Mouse (Mus musculus) frontal cortex, postnatal 14 days (tissue): ENCODE results near the gene Arhgef3.
A peak's percentile ranks its signal among the peaks of the same experiment; 100 is the strongest.

Experiments used
- DNase-seq, 2 experiments: peaks; one replicate each; pipeline ENCODE4 v3.0.0; 2022; ENCODE audit warnings: low spot score in 2 of 2

Arhgef3 gene

DNA sequence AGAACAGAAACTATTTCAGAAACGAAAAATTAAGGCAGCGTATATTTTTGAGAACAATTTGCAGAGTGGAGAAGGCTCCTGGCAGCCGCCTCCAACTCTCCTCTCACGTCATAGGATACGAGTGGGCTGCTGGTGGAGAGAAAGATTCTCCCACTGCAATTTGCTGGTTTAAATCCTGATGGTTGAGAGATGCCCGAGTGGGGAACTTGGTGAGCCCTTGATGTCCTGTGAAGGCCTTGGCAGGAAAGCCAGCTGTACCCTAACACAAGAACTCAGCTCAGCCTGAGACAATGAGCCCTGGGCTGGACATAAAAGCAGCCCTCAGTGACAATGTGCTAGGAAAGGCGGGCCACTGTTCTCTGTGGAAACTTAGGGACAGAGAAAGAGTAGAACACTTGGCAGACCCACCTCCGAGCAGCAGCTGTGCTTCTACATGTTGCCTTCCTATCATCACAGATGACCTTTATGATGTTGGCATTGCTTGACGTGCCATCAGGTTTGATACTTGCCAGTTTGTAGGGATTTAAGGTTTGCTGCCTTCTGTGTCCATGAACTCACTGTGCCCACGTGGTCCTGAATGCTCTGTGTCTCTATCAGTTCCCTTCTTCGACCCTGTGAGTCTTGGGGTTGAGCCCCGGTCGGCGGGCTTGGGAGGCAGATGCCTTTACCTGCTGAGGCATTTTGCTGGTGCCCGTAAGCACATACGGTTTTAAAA is 154.4 kb downstream of the Arhgef3 start:
- peak; percentile 14 to 46 for DNase-seq

DNA sequence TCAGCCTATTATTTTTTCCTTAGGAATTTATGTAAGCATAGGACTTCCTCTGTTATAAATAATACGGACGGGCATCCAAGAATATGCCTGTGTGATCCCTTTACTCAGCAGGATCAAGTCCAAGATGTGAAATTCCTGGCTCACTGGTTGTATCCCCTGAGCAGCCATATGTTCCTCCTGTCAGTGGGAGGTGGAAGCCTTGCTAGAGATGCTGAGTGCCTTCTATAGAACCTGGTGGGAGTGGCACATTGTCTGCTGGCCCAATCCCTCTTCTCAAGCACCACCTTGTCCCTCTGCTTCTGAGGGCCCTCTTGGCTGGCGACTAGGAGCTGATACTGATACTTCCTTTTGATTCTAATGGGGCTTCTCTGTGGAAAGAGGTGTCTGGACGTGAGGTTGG is 155.1 kb downstream of the Arhgef3 start:
- peak; percentile 41 to 55 for DNase-seq

DNA sequence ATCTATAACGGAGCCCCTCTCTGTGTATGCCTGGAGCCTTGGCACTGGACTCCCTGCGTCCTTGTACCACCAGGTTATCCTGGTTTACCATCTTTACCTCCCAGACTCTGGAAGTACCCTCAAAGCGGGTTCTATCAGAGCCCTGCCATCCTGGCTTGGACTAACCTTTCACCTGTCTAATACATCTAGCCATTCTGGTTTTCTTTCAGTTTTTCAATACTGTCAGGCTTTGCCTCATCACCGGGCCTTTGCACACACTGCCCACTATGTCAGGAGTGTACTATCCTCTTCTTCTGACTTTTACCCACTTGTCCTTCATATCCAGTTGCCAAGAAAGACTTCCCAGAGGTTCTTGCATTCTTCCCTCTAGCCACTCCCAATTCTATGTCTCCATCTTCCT is 155.8 kb downstream of the Arhgef3 start:
- DNase-seq, result no peak

DNA sequence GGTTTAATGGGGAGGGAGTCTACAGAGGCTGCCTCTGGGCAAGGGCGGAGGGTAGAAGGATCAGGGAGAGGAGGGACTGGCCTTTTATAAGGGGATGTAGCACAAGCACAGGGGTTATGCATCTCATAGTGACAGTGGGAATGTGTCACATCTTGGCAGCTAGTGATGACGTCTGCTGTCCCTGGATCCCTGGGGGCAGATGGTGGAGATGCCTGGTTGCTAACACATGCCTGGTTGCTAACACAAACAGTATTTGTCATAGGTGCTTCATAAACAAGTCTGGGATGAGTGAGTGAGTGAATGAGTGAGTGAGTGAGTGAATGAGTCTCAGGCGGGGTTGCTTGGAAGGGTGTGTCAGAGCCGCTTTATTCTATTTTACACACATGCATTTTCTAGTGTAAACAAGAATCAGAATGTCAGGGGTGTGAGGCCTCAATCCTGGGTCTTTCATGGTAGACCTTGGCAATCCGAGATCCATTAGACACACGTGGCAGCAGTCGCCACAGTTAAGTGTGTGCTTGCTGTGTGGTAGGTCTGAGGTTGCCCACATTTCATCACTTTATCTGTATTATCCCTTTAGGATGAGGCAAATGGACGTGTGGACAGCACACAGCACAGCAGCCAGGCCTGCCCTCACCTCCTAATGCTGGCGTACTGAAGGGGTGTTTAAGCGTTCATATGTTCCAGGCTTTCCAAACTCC is 156.8 kb downstream of the Arhgef3 start:
- DNase-seq, result no peak

DNA sequence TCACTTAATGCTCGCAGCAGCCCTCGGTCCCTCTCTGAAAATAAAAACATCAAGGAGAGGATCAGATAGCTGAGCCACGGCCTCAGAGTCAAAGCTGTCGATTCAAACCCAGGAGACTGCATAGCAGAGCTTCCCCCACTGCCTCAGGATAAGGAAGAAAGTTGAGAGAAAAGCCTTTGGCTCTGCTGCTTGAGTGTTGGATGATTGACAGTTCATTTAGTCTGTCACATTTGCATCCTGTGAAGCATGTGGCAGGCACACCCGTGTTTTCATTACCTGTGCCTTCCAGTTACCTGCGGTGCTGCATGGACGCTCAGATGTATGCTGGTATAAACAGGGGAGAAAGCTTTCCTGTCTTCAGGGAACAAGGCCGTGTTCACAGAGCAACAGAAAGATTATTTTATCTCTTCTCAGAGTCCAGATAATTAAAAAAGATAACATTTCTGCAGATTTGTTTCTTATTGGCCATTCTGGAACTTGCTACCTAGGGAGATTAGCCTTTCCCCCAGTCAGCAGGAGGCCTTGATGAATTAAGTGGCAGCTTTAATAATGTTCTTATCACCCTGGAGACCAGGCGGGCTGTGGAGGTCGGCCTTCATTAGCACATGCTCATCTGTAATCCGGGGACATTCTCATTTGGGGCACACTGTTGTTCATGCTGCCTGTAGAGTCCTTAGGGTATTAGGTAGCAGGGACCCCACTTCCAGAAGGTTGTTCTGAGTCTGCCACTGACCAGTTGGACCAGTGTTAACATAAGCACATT is 157.6 kb downstream of the Arhgef3 start:
- no peak for DNase-seq

DNA sequence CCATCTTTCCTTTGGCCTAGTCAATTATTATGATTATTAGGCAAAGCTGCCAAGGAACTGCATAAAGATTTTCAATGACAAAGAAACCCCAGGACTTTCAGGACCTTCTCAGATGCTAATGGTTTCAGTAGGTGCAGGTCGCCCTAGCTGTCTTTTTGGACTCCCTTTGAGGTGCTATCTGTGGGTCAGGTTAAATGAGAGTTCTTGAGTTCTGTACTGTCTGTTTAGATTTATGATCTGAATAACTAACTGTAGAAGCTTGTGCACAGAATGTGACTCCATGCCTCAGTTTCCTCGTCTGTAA is 158.1 kb downstream of the Arhgef3 start:
- DNase-seq, result no peak

DNA sequence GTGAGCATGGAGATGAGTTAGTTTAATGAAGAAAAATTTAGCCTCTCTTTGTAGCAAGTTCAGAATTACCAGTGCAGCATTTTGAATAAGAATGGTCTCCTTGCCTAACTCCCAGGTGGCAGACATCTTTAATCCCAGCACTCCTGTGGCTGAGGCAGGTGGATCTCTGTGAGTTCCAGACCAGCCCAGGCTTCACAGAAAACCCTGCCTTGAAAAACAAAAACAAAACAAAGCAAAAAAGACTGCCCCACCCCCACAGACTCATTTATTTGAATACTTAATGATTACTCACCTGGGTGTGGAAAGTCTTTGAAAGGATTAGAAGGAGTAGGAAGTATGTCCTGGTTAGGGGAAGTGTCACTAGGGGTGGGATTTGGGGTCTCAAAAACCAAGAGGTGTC is 158.5 kb downstream of the Arhgef3 start:
- no peak for DNase-seq

DNA sequence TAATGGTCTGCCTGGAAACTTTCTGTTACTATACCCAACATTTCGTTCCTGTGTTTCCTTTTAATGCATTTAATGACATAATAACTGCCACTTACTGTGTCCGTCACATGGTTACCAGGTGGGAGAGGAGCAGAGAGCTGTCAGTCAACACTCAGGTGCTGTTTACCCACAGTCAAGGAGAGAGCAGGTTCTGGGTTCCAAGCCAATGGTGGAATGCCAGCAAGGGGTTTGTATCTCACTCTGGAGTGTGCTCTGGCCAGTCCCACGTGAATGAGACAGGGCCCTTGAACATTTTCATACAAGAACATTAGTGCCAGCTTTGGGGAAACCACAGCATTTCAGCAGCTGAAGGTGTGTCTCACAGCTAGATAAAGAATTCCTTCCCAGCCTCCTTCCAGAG is 162.6 kb downstream of the Arhgef3 start:
- no peak for DNase-seq

DNA sequence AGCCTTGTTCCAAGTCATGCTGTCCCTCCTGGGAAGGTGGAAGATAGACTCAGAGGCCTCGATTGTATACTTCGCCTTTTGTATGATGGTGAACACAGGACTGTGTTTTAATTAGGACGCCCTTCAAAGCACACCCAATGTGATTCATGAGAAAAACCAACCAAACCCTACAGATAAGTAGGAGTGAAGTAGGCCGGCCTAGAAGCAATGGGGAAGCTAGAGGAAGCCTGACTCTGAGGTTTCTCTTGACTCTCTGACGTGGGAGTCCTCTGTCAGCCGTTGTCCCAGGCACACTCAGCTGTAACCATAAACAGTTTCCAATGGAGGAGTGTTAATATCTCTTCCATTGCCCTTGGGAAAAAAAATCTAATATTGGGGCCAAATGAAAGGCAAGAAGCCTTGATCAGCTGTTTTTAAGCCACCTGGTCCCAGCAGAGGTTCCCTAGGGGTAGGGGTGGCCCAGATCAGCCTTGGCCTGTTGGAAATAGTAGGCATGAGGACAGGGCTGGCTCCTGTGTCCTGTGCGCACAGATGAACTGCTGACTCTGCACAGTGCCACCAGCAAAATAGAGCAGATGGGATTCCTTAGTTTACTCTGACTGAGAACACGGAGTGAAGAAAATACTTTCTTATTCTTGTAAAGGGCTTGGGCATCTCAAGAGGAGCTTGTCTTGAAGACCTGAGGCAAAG is 165.6 kb downstream of the Arhgef3 start:
- DNase-seq, result no peak

DNA sequence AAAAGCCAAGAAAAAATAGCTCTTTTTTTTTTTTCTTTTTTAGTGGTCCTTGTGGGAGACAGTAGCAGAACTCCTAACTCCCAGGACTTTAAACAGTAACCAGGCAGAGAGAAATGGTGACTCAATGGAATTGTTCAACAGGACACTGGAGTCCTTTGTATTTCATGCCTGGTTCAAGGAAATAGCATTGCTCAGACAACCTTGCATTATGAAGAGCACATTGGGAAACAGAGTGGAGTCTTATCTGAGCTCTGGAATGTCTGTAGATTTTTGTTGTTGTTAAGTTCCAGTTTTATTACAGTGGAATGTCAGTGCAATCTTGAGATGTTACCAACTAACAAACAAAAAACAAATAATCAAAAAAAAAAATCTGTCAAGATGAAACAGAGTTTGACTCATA is 169.3 kb downstream of the Arhgef3 start:
- no peak for DNase-seq

DNA sequence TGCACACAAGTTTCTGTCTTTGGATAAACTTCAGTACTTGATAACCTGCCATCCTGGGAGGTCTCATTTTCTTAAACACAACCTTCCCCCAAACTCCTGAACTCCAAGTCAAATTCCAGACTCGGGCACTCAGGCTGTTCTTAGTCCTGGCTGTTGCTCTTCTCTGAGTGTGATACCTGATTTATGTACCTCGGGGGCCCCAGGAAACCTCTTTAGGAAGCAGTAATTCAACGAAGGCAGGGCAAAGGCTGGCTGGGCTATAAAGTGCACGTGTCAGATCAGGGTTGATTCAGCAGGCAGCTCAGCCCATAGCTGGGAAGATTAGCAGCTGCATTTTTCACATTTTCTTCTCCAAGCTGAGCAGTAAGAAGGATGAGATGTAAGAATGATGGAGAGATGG is 171.5 kb downstream of the Arhgef3 start:
- DNase-seq, result no peak

DNA sequence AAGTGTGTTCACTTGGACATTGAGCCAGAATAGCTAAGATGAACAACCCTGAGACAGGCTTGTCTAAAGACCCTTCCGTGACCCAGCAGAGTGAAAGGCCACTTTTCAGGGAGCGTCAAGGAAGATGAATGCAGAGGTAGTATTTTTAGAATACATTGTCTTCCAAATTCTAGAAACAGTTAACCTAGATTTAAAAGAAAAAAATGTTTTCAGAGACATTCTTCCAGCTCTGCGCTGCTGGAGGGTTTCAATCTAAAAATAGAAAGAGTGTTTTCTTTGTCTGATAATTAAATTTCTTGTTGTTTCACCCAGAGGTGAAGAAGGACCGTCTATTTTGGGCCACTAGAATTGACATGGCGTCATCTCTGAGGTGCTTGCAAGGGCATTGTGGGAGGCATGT is 174.4 kb downstream of the Arhgef3 start:
- DNase-seq, result no peak

DNA sequence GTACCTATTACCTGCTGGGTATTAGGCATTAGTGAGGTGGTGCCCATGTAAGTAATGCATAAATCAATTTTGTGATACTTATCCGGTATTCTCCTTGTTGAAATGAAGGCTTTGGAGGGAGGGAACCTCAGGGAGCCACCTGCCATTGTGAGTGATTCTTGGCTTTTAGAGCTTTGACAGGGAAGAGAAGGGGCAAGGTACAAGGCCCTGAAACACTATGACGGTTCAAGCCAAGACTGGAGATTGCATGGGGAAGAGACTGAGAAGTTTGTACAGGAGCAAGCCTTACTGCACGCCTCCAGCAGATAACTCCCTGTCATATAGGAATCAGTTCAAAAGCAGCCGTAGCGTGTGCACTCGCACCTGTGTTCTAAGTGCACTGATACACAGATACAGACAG is 177.4 kb downstream of the Arhgef3 start:
- DNase-seq, result no peak

DNA sequence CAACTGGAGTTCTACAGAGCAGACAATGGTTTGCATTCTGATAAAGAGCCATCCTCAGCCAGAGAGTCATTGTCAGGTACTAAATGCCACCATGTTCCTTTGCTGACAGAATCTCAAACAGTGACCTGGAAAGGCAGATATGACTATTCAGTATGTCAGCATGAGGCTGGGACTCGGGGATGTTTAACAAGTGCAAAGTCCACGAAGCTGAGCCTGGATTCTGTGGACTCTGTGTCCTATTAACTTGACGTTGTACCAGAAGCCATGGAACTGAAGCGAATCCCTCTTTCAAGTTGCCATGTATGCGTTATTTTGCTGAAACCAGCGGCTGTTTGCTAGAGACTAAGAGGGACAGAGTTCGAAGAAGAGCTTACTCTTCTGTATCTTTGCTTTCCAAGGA is 181.1 kb downstream of the Arhgef3 start:
- no peak for DNase-seq

DNA sequence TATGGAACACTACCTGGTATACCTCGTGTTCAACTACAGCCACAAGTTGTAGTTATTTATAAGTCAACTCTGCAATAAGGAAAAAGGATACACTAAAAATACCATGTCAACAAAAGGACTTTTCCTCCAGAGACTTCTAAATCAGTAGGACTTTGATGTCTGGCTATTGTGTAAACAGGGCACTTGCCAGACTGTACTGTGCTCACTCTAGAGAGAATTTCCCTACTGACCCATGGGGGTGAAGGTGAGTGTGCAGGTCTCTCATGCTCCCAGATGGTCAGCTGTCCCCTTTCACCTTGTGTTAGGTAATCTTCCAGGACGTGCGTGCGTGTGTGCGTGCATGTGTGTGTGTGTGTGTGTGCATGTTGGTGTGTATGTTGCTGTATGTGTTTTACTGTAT is 182.3 kb downstream of the Arhgef3 start:
- no peak for DNase-seq

DNA sequence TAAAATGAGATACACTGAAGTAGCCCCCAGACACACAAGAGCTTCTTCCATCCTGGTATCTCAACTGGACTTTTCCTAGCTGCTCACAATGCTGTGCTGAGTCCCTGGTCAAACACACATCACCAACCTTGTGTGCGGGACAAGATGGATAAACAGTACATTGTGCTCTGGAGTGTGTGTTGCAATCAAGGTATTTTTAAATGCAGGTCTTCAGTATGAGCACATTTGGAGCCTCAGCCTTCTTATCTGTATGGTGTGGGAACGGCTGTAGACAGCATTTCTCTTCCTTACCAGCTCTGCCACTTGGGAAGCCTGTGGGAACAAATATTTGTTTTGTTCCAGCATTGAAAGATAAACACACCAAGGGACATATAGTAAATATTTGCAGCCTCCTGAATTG is 184.2 kb downstream of the Arhgef3 start:
- DNase-seq, result no peak

DNA sequence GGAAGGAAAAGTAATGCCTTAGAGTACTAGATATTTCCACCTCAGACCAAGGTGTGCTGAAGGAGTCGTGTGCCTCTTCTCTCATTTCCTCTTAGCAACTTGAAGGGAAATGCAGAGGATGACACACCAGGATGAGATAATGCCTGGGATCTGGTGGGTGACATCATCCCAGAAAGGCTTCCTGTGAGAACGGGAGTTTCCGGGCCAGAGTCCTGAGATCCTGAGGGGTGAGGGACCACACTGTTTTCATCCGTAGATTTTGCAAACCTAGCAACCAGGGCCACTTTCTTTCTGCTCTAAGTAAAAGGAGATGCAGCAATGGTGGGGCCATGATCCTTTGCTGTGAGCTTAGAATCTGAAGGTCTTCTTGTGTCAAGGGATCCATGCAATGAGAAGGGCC is 185.0 kb downstream of the Arhgef3 start:
- no peak for DNase-seq

DNA sequence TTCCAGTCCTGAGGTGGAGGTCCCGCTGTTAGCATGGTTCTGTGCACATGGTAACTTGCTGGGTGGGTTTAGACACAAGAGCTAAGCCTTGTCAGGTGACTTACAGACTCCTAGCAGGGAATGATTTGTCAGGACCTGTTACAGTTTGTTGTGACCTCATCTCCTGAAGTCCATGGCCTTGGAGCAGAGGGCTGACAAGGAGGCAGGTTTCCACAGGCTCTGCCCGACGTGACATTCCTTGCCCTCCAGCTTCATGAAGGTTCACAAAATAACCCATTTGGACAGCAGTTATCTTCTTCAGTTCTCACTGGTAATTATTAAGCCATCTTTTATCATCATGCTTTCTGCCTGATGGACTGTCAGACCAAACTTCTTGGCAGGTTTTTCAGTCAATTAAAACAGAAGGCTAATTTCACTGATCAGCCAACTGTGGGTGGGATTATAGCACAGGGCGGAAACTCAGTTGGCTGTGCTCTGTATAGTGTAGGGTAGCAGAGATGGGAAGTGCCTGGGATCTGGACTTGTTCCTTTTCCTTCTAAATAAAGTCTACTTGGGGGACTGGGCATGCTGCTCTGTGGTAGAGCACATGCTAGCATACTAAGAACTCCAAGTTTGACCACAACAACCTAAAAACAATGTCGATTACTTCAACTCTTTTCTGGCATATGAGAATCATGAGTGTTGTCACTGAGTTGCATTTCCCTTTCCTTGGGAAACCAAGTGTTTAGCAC is 187.2 kb downstream of the Arhgef3 start:
- no peak for DNase-seq

DNA sequence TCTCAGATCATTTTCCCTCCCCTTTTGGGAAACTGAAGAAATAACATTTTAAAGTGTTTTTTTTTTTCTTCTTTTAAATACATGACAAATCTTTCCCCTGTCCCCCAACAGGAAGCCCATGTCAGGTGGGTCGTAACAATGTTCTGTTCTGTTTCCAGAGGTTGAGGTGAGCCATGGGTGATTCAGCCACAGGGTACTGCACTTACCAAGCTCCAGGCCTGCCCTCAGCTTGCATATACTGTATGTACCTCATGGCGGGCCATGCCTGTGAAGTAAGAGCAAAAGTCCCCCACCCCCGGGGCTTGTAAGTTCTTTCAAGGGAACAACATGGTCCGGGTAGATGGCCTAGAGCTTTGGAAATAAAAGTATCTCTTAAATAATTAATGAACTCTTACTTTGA is 188.6 kb downstream of the Arhgef3 start:
- DNase-seq, result no peak

DNA sequence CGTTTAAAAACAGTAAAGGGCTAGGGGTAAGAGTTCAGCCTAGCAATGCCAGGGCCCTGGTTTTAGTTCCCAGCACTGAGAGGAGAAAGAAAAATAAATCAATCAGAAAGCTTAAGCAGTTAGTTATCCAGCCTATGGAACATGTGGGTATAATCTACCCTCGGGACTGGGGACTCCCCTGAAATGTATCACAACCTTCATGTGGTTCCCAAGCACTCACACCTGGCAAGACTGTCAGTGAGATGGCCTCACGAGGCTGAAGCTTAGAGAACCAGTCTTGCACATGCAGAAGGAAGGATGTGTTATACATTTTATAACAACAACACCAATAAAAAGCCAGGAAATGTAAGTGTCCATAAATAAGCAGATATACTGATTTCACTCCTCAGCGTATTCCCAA is 189.7 kb downstream of the Arhgef3 start:
- DNase-seq, result no peak

DNA sequence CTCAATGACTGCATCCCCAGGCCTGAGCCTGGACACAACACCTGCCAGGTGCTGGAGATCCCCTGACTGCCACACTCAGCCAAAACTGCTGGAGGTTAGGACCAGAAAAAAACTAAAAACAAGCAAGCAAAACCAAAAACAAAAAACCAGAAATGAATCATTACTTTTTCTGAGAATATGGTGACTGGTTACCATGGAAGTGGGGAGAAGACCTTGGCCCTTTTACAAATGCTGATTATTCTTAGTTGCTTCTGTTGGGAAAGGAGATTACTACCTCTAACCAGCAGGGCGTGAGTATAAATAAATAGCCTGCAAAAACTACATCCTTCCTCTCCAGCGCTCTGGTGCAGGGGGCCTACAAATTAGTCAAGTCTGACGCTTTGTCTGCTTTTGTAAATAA is 194.1 kb downstream of the Arhgef3 start:
- DNase-seq, result no peak
